Mouse (Mus musculus): Measurements from ENCODE around the gene Abi3bp.

GRCm38 (mm10) chr16:56710071-56710470 is 232.4 kb downstream of the Abi3bp start:
- TF ChIP-seq POLR2A (IDR thresholded peaks at IDR 0.05; ENCODE audit: insufficient read depth, low read depth, low read length): no peak
- TF ChIP-seq CTCF (IDR thresholded peaks at IDR 0.05): no peak
